Mouse (Mus musculus) embryonic facial prominence, embryonic 14.5 days (tissue): Measurements from ENCODE around the gene Ccdc58. TPM values are rescaled to one million over a fixed set of nuclear protein-coding genes. Genes with fewer than 3 reads are reported as not detected.
"Not testable (repeated sequence)": the region's sequence is repeated elsewhere in the genome, so short reads cannot be mapped to it uniquely, and the experiment has no call there.

Experiments used
- ATAC-seq: fragments of 200-750 bp; cut with Nextera tagmentation; 2 replicates; pipeline ENCODE4 v1.8.0; 2017; ENCODE audit warnings: low read depth, moderate number of reproducible peaks, moderate TSS enrichment
- DNase-seq: peaks from one replicate; pipeline ENCODE4 v3.0.0-alpha.2; 2015; ENCODE audit warnings: low spot score
- H3K27ac ChIP-seq: fragments of 300-500 bp; sonication (generic); replicated peaks from 2 replicates; pipeline ENCODE4 v1.5.1; 2014; ENCODE audit warnings: low read depth, mild to moderate bottlenecking, low read length, moderate library complexity
- H3K27me3 ChIP-seq: fragments of 300-500 bp; sonication (generic); replicated peaks from 2 replicates; pipeline ENCODE4 v1.6.1; 2014; ENCODE audit warnings: low read length; ENCODE audit not compliant: control insufficient read depth, insufficient read depth
- H3K36me3 ChIP-seq: fragments of 300-500 bp; sonication (generic); 2 replicates; pipeline ENCODE4 v1.6.1; 2014; ENCODE audit warnings: low read length, mixed read lengths; ENCODE audit not compliant: control insufficient read depth, insufficient read depth
- H3K4me1 ChIP-seq: fragments of 300-500 bp; sonication (generic); 2 replicates; pipeline ENCODE4 v1.6.1; 2014; ENCODE audit warnings: antibody characterized with exemption, low read length; ENCODE audit not compliant: control insufficient read depth, insufficient read depth
- H3K4me2 ChIP-seq: fragments of 300-500 bp; sonication (generic); 2 replicates; pipeline ENCODE4 v1.6.1; 2014; ENCODE audit warnings: low read depth, mild to moderate bottlenecking, low read length, moderate library complexity, mixed read lengths
- H3K4me3 ChIP-seq: fragments of 300-500 bp; sonication (generic); 2 replicates; pipeline ENCODE4 v1.5.1; 2014; ENCODE audit warnings: low read depth, mild to moderate bottlenecking, low read length
- H3K9ac ChIP-seq: fragments of 300-500 bp; sonication (generic); 2 replicates; pipeline ENCODE4 v1.6.1; 2014; ENCODE audit warnings: low read depth, mild to moderate bottlenecking, low read length, moderate library complexity, mixed read lengths
- H3K9me3 ChIP-seq: fragments of 300-500 bp; sonication (generic); 2 replicates; pipeline ENCODE4 v1.6.1; 2016; ENCODE audit warnings: low read length; ENCODE audit not compliant: control insufficient read depth
- WGBS: fragments of 180-500 bp; shearing (Covaris S2); extraction: QIAGEN DNeasy Blood & Tissue Kit; methylation state at CpG from one replicate; pipeline ENCODE4 v1.1.7; 2014; 5-methylcytosine and 5-hydroxymethylcytosine counted together
- polyA plus RNA-seq: library from polyadenylated mRNA; unstranded; fragments of >200 nt; fragmentation: Nextera tagmentation; extraction: Ambion mirVana; gene quantifications from 2 replicates; pipeline ENCODE4 v1.2.1, GENCODE M21; 2014

Ccdc58 gene
- polyA plus RNA-seq, 1 experiment from 2014 or later, result 68.9 TPM

DNA sequence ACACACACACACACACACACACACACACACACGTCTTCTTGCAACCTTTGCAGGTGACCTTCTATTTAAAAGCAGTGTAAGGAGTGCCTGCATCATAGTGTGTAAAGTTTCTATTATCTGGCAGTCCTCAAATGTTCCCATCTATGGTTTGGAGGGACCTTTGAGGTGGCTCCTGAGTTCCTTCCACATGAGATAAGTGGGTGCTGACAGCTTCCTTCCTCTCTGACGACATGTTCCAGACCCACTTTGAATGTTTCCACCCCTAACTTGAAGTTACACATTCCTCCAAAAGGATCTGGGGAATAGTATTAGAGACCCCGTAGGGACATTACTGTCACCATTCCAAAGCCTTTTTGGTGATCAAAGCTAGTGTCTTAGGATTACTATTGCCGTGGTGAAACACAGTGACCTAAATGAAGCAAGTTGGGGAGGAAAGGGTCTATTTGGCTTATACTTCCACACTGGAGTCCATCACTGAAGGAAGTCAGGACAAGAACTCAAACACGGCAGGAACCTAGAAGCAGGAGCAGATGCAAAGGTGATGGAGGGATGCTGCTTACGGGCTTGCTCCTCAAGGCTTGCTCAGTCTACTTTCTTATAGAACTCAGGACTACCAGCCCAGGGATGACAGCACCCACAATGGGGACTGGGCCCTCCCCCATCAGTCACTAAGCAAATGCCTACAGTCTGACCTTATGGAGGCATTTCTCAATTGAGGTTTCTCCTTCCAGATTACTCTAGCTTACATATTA, 17.8 kb upstream of the Ccdc58 start:
- H3K9ac ChIP-seq, result no peak overlapping the region
- H3K27me3 ChIP-seq, result no peaks in the 10 kb centered on the region
- H3K36me3 ChIP-seq, result peaks cover 46% of the 10 kb centered on the region
- H3K4me1 ChIP-seq, result no peaks in the 10 kb centered on the region
- ATAC-seq, result no peak
- no peak overlapping the region for H3K27ac ChIP-seq
- 82% methylated on average over 6 of the region's 6 CpGs for WGBS
- no peak overlapping the region for H3K4me2 ChIP-seq
- no peak for DNase-seq
- no peak overlapping the region for H3K4me3 ChIP-seq
- H3K9me3 ChIP-seq, result no peaks in the 10 kb centered on the region

DNA sequence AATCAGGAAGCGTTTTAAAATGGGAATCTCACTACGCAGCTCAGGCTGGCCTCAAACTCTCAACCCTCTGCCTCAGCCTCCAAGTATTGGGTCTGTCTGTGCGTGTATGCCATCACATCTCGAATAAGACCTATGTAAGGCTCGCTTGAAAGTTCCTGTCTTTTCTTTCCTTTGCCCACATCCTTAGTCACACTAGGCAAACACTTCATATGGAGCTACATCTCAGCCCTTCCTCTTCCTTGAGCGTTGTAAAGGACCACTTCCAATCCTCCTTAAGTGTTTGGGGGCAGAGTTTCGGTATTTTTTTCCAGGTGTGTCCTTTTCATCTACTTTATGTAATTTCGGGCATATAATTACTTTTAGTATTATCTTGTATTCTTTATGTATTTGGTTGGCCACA, 16.6 kb upstream of the Ccdc58 start:
- Histone ChIP-seq H3K27me3 (no peaks in the 10 kb centered on the region), H3K4me1 (no peaks in the 10 kb centered on the region), H3K9ac (no peak overlapping the region), H3K27ac (no peak overlapping the region), H3K36me3 (peaks cover 34% of the 10 kb centered on the region), H3K4me3 (no peak overlapping the region), H3K4me2 (no peak overlapping the region), H3K9me3 (no peaks in the 10 kb centered on the region)
- 93% methylated on average over 8 of the region's 8 CpGs for WGBS
- ATAC-seq (no peak), DNase-seq (no peak)

DNA sequence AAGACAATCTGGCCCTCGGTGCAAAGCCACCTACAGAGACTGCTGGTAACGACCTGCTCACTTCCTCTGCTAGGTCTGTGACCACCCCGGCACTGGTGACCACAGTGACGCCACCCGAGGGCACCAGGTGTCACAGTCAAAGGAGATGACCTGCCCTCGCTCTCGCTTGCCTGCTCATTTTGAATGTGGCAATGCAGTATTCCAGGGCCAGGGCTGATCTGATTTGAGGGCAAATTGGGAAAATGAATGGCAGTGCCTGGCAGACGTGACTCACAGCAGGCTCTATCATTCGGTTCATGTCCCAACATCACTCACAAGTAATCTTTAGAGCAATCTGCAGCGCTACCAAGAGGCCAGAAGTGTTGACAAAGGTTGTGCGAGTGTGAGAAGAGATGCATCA, 15.1 kb upstream of the Ccdc58 start:
- no peak overlapping the region for H3K9ac ChIP-seq
- no peak overlapping the region for H3K4me3 ChIP-seq
- 94% methylated on average over 11 of the region's 11 CpGs for WGBS
- H3K27me3 ChIP-seq, result no peaks in the 10 kb centered on the region
- no peaks in the 10 kb centered on the region for H3K9me3 ChIP-seq
- peaks cover 19% of the 10 kb centered on the region for H3K36me3 ChIP-seq
- no peak for ATAC-seq
- H3K27ac ChIP-seq, result no peak overlapping the region
- no peak overlapping the region for H3K4me2 ChIP-seq
- DNase-seq, result no peak
- no peaks in the 10 kb centered on the region for H3K4me1 ChIP-seq

DNA sequence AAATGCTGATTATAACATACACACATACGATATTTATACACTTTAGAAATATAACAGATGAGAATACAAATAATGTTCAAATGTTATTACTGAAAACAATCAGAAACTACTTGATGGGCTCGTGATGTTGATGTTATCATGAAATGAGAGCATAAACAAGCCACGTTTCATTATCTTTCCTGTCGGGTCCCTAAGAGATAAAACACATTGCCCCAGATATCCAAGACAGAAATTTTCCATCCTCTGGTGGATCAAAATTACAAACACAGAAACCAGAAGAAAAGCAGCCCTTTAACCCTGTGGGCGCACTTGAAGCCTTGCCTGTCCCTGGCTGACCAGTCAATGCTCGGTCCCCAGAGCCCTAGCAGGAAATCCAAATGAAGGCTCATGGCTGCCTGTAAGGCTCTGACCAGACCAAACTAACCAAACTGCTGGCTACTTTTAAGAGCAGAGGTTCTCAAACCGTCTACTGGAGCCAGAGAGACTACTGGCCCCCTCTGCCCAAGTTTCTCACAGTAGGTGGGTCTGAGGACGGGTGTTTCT, 13.5 kb upstream of the Ccdc58 start:
- H3K27me3 ChIP-seq, result no peaks in the 10 kb centered on the region
- no peaks in the 10 kb centered on the region for H3K4me1 ChIP-seq
- WGBS, result 71% methylated on average over 8 of the region's 8 CpGs
- ATAC-seq (no peak), DNase-seq (no peak)
- no peak overlapping the region for H3K4me3 ChIP-seq
- no peak overlapping the region for H3K27ac ChIP-seq
- H3K9ac ChIP-seq, result no peak overlapping the region
- H3K4me2 ChIP-seq, result no peak overlapping the region
- H3K36me3 ChIP-seq, result peaks cover 7% of the 10 kb centered on the region; the same call in 1 of the 2 replicates
- H3K9me3 ChIP-seq, result no peaks in the 10 kb centered on the region

DNA sequence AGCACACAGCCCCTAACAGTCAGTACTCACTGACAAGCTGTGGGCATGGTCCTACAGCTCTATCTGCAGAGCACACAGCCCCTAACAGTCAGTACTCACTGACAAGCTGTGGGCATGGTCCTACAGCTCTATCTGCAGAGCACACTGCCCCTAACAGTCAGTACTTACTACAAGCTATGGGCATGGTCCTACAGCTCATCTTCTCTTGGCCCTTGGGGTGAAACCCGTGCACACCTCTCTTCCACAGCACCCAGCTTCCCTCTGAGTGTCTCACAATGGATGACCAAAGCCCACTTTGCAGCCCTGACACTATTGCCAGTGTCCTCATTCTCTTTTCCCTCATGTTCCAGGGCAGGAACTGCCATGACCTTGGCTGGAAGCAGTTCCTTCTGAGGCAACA, 9.0 kb upstream of the Ccdc58 start:
- 95% methylated on average over 1 of the region's 1 CpGs for WGBS
- not testable (repeated sequence) for H3K9ac ChIP-seq

DNA sequence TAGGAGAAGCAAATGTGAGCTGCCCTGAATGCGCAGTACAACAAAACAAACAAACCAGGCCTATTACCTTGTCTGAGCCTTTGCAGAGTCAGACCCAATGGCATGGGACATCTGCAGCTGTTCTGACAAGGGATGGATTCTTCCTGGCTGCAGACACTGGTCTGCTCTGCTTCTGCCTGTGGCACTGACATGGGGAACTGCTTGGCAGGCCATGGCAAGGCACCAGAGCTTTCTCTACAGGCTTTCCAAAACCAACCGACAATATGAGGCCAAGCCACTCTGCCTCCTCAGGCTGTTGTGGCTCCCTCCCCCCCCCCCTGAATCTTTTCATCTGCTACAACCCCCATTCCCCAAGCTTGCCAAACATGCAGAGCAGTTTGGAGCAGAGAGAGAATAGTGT, 8.2 kb upstream of the Ccdc58 start:
- no peak overlapping the region for H3K4me3 ChIP-seq
- no peaks in the 10 kb centered on the region for H3K27me3 ChIP-seq
- H3K27ac ChIP-seq, result no peak overlapping the region
- H3K9ac ChIP-seq, result no peak overlapping the region
- H3K9me3 ChIP-seq, result no peaks in the 10 kb centered on the region
- WGBS, result 66% methylated on average over 2 of the region's 2 CpGs
- 0 out of 2 replicates have a peak, but pooled peaks cover 12% of the 10 kb centered on the region for H3K36me3 ChIP-seq
- no peak for DNase-seq
- H3K4me1 ChIP-seq, result no peaks in the 10 kb centered on the region
- ATAC-seq, result no peak
- no peak overlapping the region for H3K4me2 ChIP-seq

More for the DNA sequence above, 9.0 kb upstream of the Ccdc58 start:
- not testable (repeated sequence) for H3K4me1 ChIP-seq, H3K27me3 ChIP-seq, H3K27ac ChIP-seq, H3K36me3 ChIP-seq, H3K4me2 ChIP-seq, DNase-seq, ATAC-seq, H3K4me3 ChIP-seq, H3K9me3 ChIP-seq

DNA sequence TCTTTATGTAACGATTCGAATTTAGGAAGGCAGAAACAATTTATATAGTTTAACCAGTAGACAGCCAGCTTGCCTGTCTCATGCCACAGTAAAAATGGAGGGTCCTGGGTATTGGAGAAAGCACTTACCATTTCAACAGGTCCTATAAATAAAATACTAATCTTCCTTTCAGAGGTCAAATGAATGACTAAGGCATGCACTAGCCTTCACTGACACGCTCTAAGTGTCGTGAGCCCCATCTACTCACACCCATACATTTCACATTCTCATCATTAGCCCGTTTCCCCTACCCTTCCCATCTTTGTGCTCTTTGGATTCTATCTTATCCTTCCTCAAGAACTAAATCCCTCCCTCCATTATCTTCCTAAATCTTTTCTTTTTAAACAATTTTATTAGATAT, 6.6 kb upstream of the Ccdc58 start:
- H3K27ac ChIP-seq, result no peak overlapping the region
- peaks cover 17% of the 10 kb centered on the region; the same call in 1 of the 2 replicates for H3K36me3 ChIP-seq
- ATAC-seq (no peak), DNase-seq (no peak)
- 83% methylated on average over 5 of the region's 5 CpGs for WGBS
- H3K4me3 ChIP-seq, result no peak overlapping the region
- H3K9ac ChIP-seq, result no peak overlapping the region
- H3K27me3 ChIP-seq, result no peaks in the 10 kb centered on the region
- peaks cover 9% of the 10 kb centered on the region for H3K4me1 ChIP-seq
- H3K9me3 ChIP-seq, result no peaks in the 10 kb centered on the region
- H3K4me2 ChIP-seq, result no peak overlapping the region

DNA sequence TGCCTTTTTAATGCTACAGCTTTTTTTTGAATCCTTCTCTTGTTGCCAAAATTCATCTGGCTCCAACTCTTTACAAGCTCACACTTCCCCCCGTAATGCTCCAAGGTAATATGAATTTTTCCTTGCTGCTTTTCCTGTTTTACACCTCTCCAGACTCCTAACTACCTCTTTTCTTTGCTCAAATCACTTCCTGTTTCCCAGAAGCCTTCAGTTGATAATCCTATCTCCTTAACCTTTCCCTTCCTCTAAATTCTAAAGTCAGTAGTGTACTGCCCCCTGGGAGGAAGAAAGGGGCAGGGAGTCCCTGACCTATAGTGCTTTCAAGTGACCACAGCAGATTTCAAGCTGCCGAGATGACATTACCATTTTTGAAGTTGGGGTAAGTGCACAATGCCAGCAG, 3.8 kb upstream of the Ccdc58 start:
- no peak overlapping the region for H3K9ac ChIP-seq
- 59% methylated on average over 2 of the region's 2 CpGs for WGBS

DNA sequence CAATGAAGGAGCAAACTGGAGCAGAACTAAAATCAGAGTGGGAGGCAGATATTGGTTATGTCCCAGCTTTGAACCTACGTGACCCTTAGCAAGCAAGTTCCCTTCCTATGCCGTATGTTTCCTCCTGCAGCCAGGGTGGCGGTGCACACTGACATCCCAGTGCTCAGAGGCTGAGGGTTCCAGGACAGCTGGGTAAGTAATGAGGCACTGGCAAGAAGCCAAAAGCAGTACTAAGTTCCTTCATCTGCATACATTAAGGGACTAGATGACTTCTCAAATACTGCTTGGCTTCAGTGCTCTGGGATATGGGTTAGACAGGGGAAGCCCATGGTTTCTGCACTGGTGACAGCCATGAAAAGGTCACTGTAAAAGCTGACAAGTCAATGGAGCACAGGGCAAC, 3.1 kb upstream of the Ccdc58 start:
- no peaks in the 10 kb centered on the region for H3K9me3 ChIP-seq
- H3K4me2 ChIP-seq, result peak overlapping the region; percentile 3; the same call in 1 of the 2 replicates
- peaks cover 11% of the 10 kb centered on the region for H3K4me1 ChIP-seq
- peaks cover 17% of the 10 kb centered on the region; the same call in 1 of the 2 replicates for H3K36me3 ChIP-seq
- H3K4me3 ChIP-seq, result no peak overlapping the region
- H3K9ac ChIP-seq, result no peak overlapping the region
- WGBS, result 64% methylated on average over 3 of the region's 3 CpGs
- ATAC-seq, result no peak
- H3K27me3 ChIP-seq, result no peaks in the 10 kb centered on the region
- no peak overlapping the region for H3K27ac ChIP-seq
- DNase-seq, result no peak

More for the DNA sequence above, 3.8 kb upstream of the Ccdc58 start:
- Histone ChIP-seq H3K4me1 (peaks cover 11% of the 10 kb centered on the region), H3K27me3 (no peaks in the 10 kb centered on the region), H3K36me3 (peaks cover 17% of the 10 kb centered on the region; the same call in 1 of the 2 replicates), H3K9me3 (no peaks in the 10 kb centered on the region), H3K27ac (no peak overlapping the region), H3K4me2 (no peak overlapping the region), H3K4me3 (no peak overlapping the region)
- ATAC-seq (no peak), DNase-seq (no peak)
